Mouse (Mus musculus): ENCODE data around the gene Myo1c. TPM values are rescaled to one million over a fixed set of nuclear protein-coding genes. Genes with fewer than 3 reads are reported as not detected.
A peak's percentile ranks its signal among the peaks of the same experiment; 100 is the strongest.
"Not testable (repeated sequence)": the region's sequence is repeated elsewhere in the genome, so short reads cannot be mapped to it uniquely, and the experiment has no call there.

Myo1c gene
- polyA plus RNA-seq, 1 experiment from 2014 or later = 38.0 TPM

GRCm38 (mm10) chr11:75677881-75678746 lies 27.8 kb downstream of the Myo1c start:
- WGBS = 91% methylated on average over 3 of the region's 3 CpGs
- no peaks in the 10 kb centered on the region for H3K9me3 ChIP-seq
- H3K4me3 ChIP-seq = peak overlapping the region; percentile 99
- peaks cover 15% of the 10 kb centered on the region for H3K4me1 ChIP-seq
- peaks cover 19% of the 10 kb centered on the region for H3K36me3 ChIP-seq
- no peak for ATAC-seq (ENCODE audit: low FRiP score, low read depth)
- H3K9ac ChIP-seq = no peak overlapping the region
- H3K27ac ChIP-seq = no peak overlapping the region
- H3K27me3 ChIP-seq = no peaks in the 10 kb centered on the region
- H3K4me2 ChIP-seq (replicated peaks) = peak overlapping the region; percentile 86

- Histone ChIP-seq H3K27me3 (no peaks in the 10 kb centered on the region), H3K9me3 (no peaks in the 10 kb centered on the region), H3K4me2 (replicated peaks) (peak within 1 kb of the TSS; percentile 86), H3K9ac (peak within 1 kb of the TSS; percentile 96), H3K36me3 (peaks cover 19% of the 10 kb centered on the region), H3K4me1 (peaks cover 15% of the 10 kb centered on the region), H3K4me3 (peak within 1 kb of the TSS; percentile 99), H3K27ac (peak within 1 kb of the TSS; percentile 93)
- WGBS = 0% methylated on average over 55 of the region's 55 CpGs
- peak; percentile 98 for ATAC-seq (ENCODE audit: low FRiP score, low read depth)
Observed at GRCm38 (mm10) chr11:75678747-75679438, 28.6 kb downstream of the Myo1c start, which contains the start of gene Crk. Gene Crk (plus strand): TSS chr11:75679259.

GRCm38 (mm10) chr11:75679439-75680171 lies 29.3 kb downstream of the Myo1c start:
- H3K4me2 ChIP-seq (replicated peaks) = peak overlapping the region; percentile 86
- H3K4me3 ChIP-seq = peak overlapping the region; percentile 99
- under 1% methylated on average over 43 of the region's 43 CpGs for WGBS
- H3K27me3 ChIP-seq = no peaks in the 10 kb centered on the region
- no peaks in the 10 kb centered on the region for H3K9me3 ChIP-seq
- peak overlapping the region; percentile 93 for H3K27ac ChIP-seq
- peaks cover 25% of the 10 kb centered on the region for H3K36me3 ChIP-seq
- peaks cover 15% of the 10 kb centered on the region for H3K4me1 ChIP-seq
- peak; percentile 82 for ATAC-seq (ENCODE audit: low FRiP score, low read depth)
- H3K9ac ChIP-seq = peak overlapping the region; percentile 96

GRCm38 (mm10) chr11:75684462-75684861 lies 34.2 kb downstream of the Myo1c start:
- H3K4me1 ChIP-seq = peaks cover 22% of the 10 kb centered on the region
- ATAC-seq (ENCODE audit: low FRiP score, low read depth) = no peak
- 92% methylated on average over 5 of the region's 5 CpGs for WGBS
- H3K4me3 ChIP-seq = no peak overlapping the region
- H3K4me2 ChIP-seq (replicated peaks) = no peak overlapping the region
- H3K9me3 ChIP-seq = no peaks in the 10 kb centered on the region
- peaks cover 29% of the 10 kb centered on the region for H3K36me3 ChIP-seq
- no peaks in the 10 kb centered on the region for H3K27me3 ChIP-seq
- H3K9ac ChIP-seq = no peak overlapping the region
- H3K27ac ChIP-seq = no peak overlapping the region

- Histone ChIP-seq H3K9ac (no peak overlapping the region), H3K4me1 (peaks cover 22% of the 10 kb centered on the region), H3K27me3 (no peaks in the 10 kb centered on the region), H3K36me3 (peaks cover 34% of the 10 kb centered on the region), H3K27ac (no peak overlapping the region), H3K4me2 (replicated peaks) (no peak overlapping the region), H3K9me3 (no peaks in the 10 kb centered on the region), H3K4me3 (no peak overlapping the region)
- ATAC-seq (ENCODE audit: low FRiP score, low read depth) = no peak
- WGBS = 77% methylated on average over 2 of the region's 2 CpGs
Observed at GRCm38 (mm10) chr11:75684956-75685355, 34.7 kb downstream of the Myo1c start.

GRCm38 (mm10) chr11:75687343-75687993 lies 37.2 kb downstream of the Myo1c start:
- 88% methylated on average over 2 of the region's 2 CpGs for WGBS
- Histone ChIP-seq H3K36me3 (peaks cover 53% of the 10 kb centered on the region), H3K9me3 (no peaks in the 10 kb centered on the region)

GRCm38 (mm10) chr11:75688132-75688531 lies 37.8 kb downstream of the Myo1c start:
- no peak overlapping the region for H3K9ac ChIP-seq
- peaks cover 52% of the 10 kb centered on the region for H3K36me3 ChIP-seq
- H3K9me3 ChIP-seq = no peaks in the 10 kb centered on the region
- H3K4me2 ChIP-seq (replicated peaks) = no peak overlapping the region
- no peaks in the 10 kb centered on the region for H3K27me3 ChIP-seq
- no peak overlapping the region for H3K4me3 ChIP-seq
- H3K27ac ChIP-seq = no peak overlapping the region
- ATAC-seq (ENCODE audit: low FRiP score, low read depth) = no peak
- peaks cover 7% of the 10 kb centered on the region; the same call in 1 of the 2 replicates for H3K4me1 ChIP-seq
- WGBS = 79% methylated on average over 2 of the region's 2 CpGs

More at GRCm38 (mm10) chr11:75687343-75687993, 37.2 kb downstream of the Myo1c start:
- peaks cover 7% of the 10 kb centered on the region; the same call in 1 of the 2 replicates for H3K4me1 ChIP-seq
- ATAC-seq (ENCODE audit: low FRiP score, low read depth) = no peak
- no peak overlapping the region for H3K4me2 ChIP-seq (replicated peaks)
- no peaks in the 10 kb centered on the region for H3K27me3 ChIP-seq
- no peak overlapping the region for H3K4me3 ChIP-seq
- no peak overlapping the region for H3K9ac ChIP-seq
- H3K27ac ChIP-seq = no peak overlapping the region

- no peaks in the 10 kb centered on the region for H3K9me3 ChIP-seq
- H3K27ac ChIP-seq = no peak overlapping the region
- WGBS = 84% methylated on average over 1 of the region's 1 CpGs
- peaks cover 7% of the 10 kb centered on the region; the same call in 1 of the 2 replicates for H3K4me1 ChIP-seq
- H3K27me3 ChIP-seq = no peaks in the 10 kb centered on the region
- no peak for ATAC-seq (ENCODE audit: low FRiP score, low read depth)
- no peak overlapping the region for H3K4me3 ChIP-seq
- no peak overlapping the region for H3K4me2 ChIP-seq (replicated peaks)
- no peak overlapping the region for H3K9ac ChIP-seq
- H3K36me3 ChIP-seq = peaks cover 55% of the 10 kb centered on the region
Observed at GRCm38 (mm10) chr11:75689977-75690376, 39.7 kb downstream of the Myo1c start.

GRCm38 (mm10) chr11:75691047-75691446 lies 40.7 kb downstream of the Myo1c start:
- Histone ChIP-seq H3K4me2 (replicated peaks) (no peak overlapping the region), H3K9me3 (no peaks in the 10 kb centered on the region), H3K9ac (no peak overlapping the region), H3K27ac (no peak overlapping the region), H3K36me3 (peaks cover 62% of the 10 kb centered on the region), H3K4me3 (no peak overlapping the region), H3K4me1 (peaks cover 7% of the 10 kb centered on the region; the same call in 1 of the 2 replicates), H3K27me3 (no peaks in the 10 kb centered on the region)
- ATAC-seq (ENCODE audit: low FRiP score, low read depth) = no peak

- H3K4me1 ChIP-seq = no peaks in the 10 kb centered on the region
- H3K4me2 ChIP-seq (replicated peaks) = no peak overlapping the region
- no peaks in the 10 kb centered on the region for H3K9me3 ChIP-seq
- no peaks in the 10 kb centered on the region for H3K27me3 ChIP-seq
- H3K27ac ChIP-seq = no peak overlapping the region
- ATAC-seq (ENCODE audit: low FRiP score, low read depth) = no peak
- 88% methylated on average over 5 of the region's 5 CpGs for WGBS
- peaks cover 87% of the 10 kb centered on the region for H3K36me3 ChIP-seq
- no peak overlapping the region for H3K4me3 ChIP-seq
- no peak overlapping the region for H3K9ac ChIP-seq
Observed at GRCm38 (mm10) chr11:75693570-75693969, 43.3 kb downstream of the Myo1c start.

GRCm38 (mm10) chr11:75697464-75697863 lies 47.2 kb downstream of the Myo1c start:
- H3K9me3 ChIP-seq; H3K27ac ChIP-seq; H3K27me3 ChIP-seq; ATAC-seq (ENCODE audit: low FRiP score, low read depth); H3K4me3 ChIP-seq; H3K9ac ChIP-seq; H3K4me1 ChIP-seq; H3K4me2 ChIP-seq (replicated peaks): not testable (repeated sequence)
- H3K36me3 ChIP-seq = peaks cover 91% of the 10 kb centered on the region
- 97% methylated on average over 3 of the region's 3 CpGs for WGBS

Measured in limb, embryonic 13.5 days (tissue).